Mouse (Mus musculus) ES-E14 (cell line): ENCODE results near the gene Drosha.

Experiments
- CHD2 ChIP-seq: IDR thresholded peaks from 2 replicates; pipeline ENCODE4 v1.6.1; 2014; ENCODE audit warnings: mild to moderate bottlenecking, low read depth, low read length, inconsistent platforms
- HCFC1 ChIP-seq: IDR thresholded peaks from 2 replicates; pipeline ENCODE4 v1.6.1; 2012; ENCODE audit warnings: low read length, inconsistent platforms, borderline replicate concordance; ENCODE audit not compliant: insufficient read depth

GRCm38 (mm10) chr15:12824965-12825364 lies 350 bp downstream of the Drosha start:
- no peak for TF ChIP-seq HCFC1
- no peak for TF ChIP-seq CHD2
